Mouse (Mus musculus) telencephalon, adult 2 months (tissue): ENCODE results near the gene Ugt1a1.
"Not testable (repeated sequence)": the region's sequence is repeated elsewhere in the genome, so short reads cannot be mapped to it uniquely, and the experiment has no call there.

ENCODE experiments used
- DNase-seq: peaks from one replicate; pipeline ENCODE4 v3.0.0-alpha.2; 2011; ENCODE audit warnings: low read depth, low spot score

Ugt1a1 gene

GRCm38 (mm10) chr1:88211812-88212211 is at the start of gene Ugt1a1:
Gene Ugt1a1, plus strand, starts transcription at chr1:88211959.
- DNase-seq, result no peak

- no peak for DNase-seq
These were observed 46.0 kb upstream of the Ugt1a1 start, which contains the start of gene Ugt1a5 for GRCm38 (mm10) chr1:88165711-88166110. Gene Ugt1a5, plus strand, starts transcription at chr1:88166012.

GRCm38 (mm10) chr1:88172190-88172589 is 39.6 kb upstream of the Ugt1a1 start:
- not testable (repeated sequence) for DNase-seq

GRCm38 (mm10) chr1:88179657-88180056 is 32.1 kb upstream of the Ugt1a1 start:
- no peak for DNase-seq

- DNase-seq, result no peak
These were observed 25.3 kb upstream of the Ugt1a1 start for GRCm38 (mm10) chr1:88186325-88186935.

GRCm38 (mm10) chr1:88192136-88192535 is 19.6 kb upstream of the Ugt1a1 start:
- DNase-seq, result no peak

GRCm38 (mm10) chr1:88195687-88196086 is 16.1 kb upstream of the Ugt1a1 start:
- no peak for DNase-seq

GRCm38 (mm10) chr1:88197443-88197842 is 14.3 kb upstream of the Ugt1a1 start:
- DNase-seq, result no peak

GRCm38 (mm10) chr1:88199996-88200395 is 11.8 kb upstream of the Ugt1a1 start:
- no peak for DNase-seq

GRCm38 (mm10) chr1:88200456-88200855 is 11.3 kb upstream of the Ugt1a1 start, which contains the start of gene Ugt1a2:
Gene Ugt1a2, plus strand, starts transcription at chr1:88200601.
- DNase-seq, result no peak

- DNase-seq, result peak; percentile 55
These were observed 6.4 kb upstream of the Ugt1a1 start, which contains the start of gene Dnajb3 for GRCm38 (mm10) chr1:88205294-88205922. Gene Dnajb3, minus strand, starts transcription at chr1:88205782.

- no peak for DNase-seq
These were observed 4.8 kb upstream of the Ugt1a1 start for GRCm38 (mm10) chr1:88206843-88207479.

GRCm38 (mm10) chr1:88212341-88213045 is 734 bp downstream of the Ugt1a1 start:
- DNase-seq, result no peak

GRCm38 (mm10) chr1:88213061-88213460 is 1.3 kb downstream of the Ugt1a1 start:
- DNase-seq, result no peak

- no peak for DNase-seq
These were observed 2.2 kb downstream of the Ugt1a1 start for GRCm38 (mm10) chr1:88213766-88214461.

GRCm38 (mm10) chr1:88214462-88214952 is 2.7 kb downstream of the Ugt1a1 start:
- no peak for DNase-seq

GRCm38 (mm10) chr1:88215466-88216380 is 4.0 kb downstream of the Ugt1a1 start:
- no peak for DNase-seq

GRCm38 (mm10) chr1:88216551-88216950 is 4.8 kb downstream of the Ugt1a1 start:
- no peak for DNase-seq

GRCm38 (mm10) chr1:88217144-88217543 is 5.4 kb downstream of the Ugt1a1 start:
- no peak for DNase-seq

GRCm38 (mm10) chr1:88217576-88217975 is 5.8 kb downstream of the Ugt1a1 start:
- no peak for DNase-seq
